Mouse (Mus musculus): Measurements from ENCODE around the gene Nab2. TPM values are rescaled to one million over a fixed set of nuclear protein-coding genes. Genes with fewer than 3 reads are reported as not detected.

The Nab2 gene
- polyA plus RNA-seq, 1 experiment from 2014 or later: 1.9 TPM

GRCm38 (mm10) chr10:127698966-127699365, 30.6 kb upstream of the Nab2 start:
- Histone ChIP-seq H3K4me3 (ENCODE audit: low read depth, low read length) (no peak overlapping the region), H3K9me3 (replicated peaks; ENCODE audit: control insufficient read depth, low read length) (no peaks in the 10 kb centered on the region), H3K4me1 (ENCODE audit: control insufficient read depth, insufficient read depth, low read length) (no peaks in the 10 kb centered on the region), H3K4me2 (ENCODE audit: low read length) (no peak overlapping the region), H3K27me3 (replicated peaks; ENCODE audit: control insufficient read depth, insufficient read depth, low read length) (no peaks in the 10 kb centered on the region), H3K27ac (ENCODE audit: low read depth, low read length) (no peak overlapping the region), H3K9ac (ENCODE audit: low read length) (no peak overlapping the region), H3K36me3 (ENCODE audit: control insufficient read depth, insufficient read depth, low read length) (peaks cover 34% of the 10 kb centered on the region)
- ATAC-seq (no peak), DNase-seq (ENCODE audit: low spot score) (no peak)
- WGBS: 90% methylated on average over 7 of the region's 7 CpGs

GRCm38 (mm10) chr10:127695775-127696174, 27.4 kb upstream of the Nab2 start:
- Histone ChIP-seq H3K4me3 (ENCODE audit: low read depth, low read length) (no peak overlapping the region), H3K4me2 (ENCODE audit: low read length) (no peak overlapping the region), H3K27me3 (replicated peaks; ENCODE audit: control insufficient read depth, insufficient read depth, low read length) (no peaks in the 10 kb centered on the region), H3K9me3 (replicated peaks; ENCODE audit: control insufficient read depth, low read length) (no peaks in the 10 kb centered on the region), H3K36me3 (ENCODE audit: control insufficient read depth, insufficient read depth, low read length) (peaks cover 42% of the 10 kb centered on the region), H3K4me1 (ENCODE audit: control insufficient read depth, insufficient read depth, low read length) (no peaks in the 10 kb centered on the region), H3K27ac (ENCODE audit: low read depth, low read length) (no peak overlapping the region), H3K9ac (ENCODE audit: low read length) (no peak overlapping the region)
- DNase-seq (ENCODE audit: low spot score): no peak
- 93% methylated on average over 7 of the region's 7 CpGs for WGBS
- no peak for ATAC-seq

GRCm38 (mm10) chr10:127694636-127695035, 26.3 kb upstream of the Nab2 start:
- H3K4me2 ChIP-seq (ENCODE audit: low read length): no peak overlapping the region
- ATAC-seq: no peak
- H3K9ac ChIP-seq (ENCODE audit: low read length): no peak overlapping the region
- H3K4me3 ChIP-seq (ENCODE audit: low read depth, low read length): no peak overlapping the region
- no peaks in the 10 kb centered on the region for H3K27me3 ChIP-seq (replicated peaks; ENCODE audit: control insufficient read depth, insufficient read depth, low read length)
- DNase-seq (ENCODE audit: low spot score): peak; percentile 68
- WGBS: 60% methylated on average over 2 of the region's 2 CpGs
- H3K4me1 ChIP-seq (ENCODE audit: control insufficient read depth, insufficient read depth, low read length): no peaks in the 10 kb centered on the region
- H3K36me3 ChIP-seq (ENCODE audit: control insufficient read depth, insufficient read depth, low read length): peaks cover 43% of the 10 kb centered on the region
- no peaks in the 10 kb centered on the region for H3K9me3 ChIP-seq (replicated peaks; ENCODE audit: control insufficient read depth, low read length)
- no peak overlapping the region for H3K27ac ChIP-seq (ENCODE audit: low read depth, low read length)

GRCm38 (mm10) chr10:127691053-127691452, 22.7 kb upstream of the Nab2 start:
- peaks cover 27% of the 10 kb centered on the region for H3K36me3 ChIP-seq (ENCODE audit: control insufficient read depth, insufficient read depth, low read length)
- ATAC-seq (no peak), DNase-seq (ENCODE audit: low spot score) (no peak)
- WGBS: 32% methylated on average over 1 of the region's 1 CpGs
- H3K4me1 ChIP-seq (ENCODE audit: control insufficient read depth, insufficient read depth, low read length): no peaks in the 10 kb centered on the region
- H3K9me3 ChIP-seq (replicated peaks; ENCODE audit: control insufficient read depth, low read length): no peaks in the 10 kb centered on the region
- H3K4me2 ChIP-seq (ENCODE audit: low read length): no peak overlapping the region
- no peaks in the 10 kb centered on the region for H3K27me3 ChIP-seq (replicated peaks; ENCODE audit: control insufficient read depth, insufficient read depth, low read length)
- H3K9ac ChIP-seq (ENCODE audit: low read length): no peak overlapping the region
- H3K27ac ChIP-seq (ENCODE audit: low read depth, low read length): no peak overlapping the region
- H3K4me3 ChIP-seq (ENCODE audit: low read depth, low read length): no peak overlapping the region

- Histone ChIP-seq H3K4me3 (ENCODE audit: low read depth, low read length) (no peak overlapping the region), H3K4me1 (ENCODE audit: control insufficient read depth, insufficient read depth, low read length) (no peaks in the 10 kb centered on the region), H3K9ac (ENCODE audit: low read length) (no peak overlapping the region), H3K36me3 (ENCODE audit: control insufficient read depth, insufficient read depth, low read length) (no peaks in the 10 kb centered on the region), H3K27me3 (replicated peaks; ENCODE audit: control insufficient read depth, insufficient read depth, low read length) (no peaks in the 10 kb centered on the region), H3K27ac (ENCODE audit: low read depth, low read length) (no peak overlapping the region), H3K4me2 (ENCODE audit: low read length) (no peak overlapping the region), H3K9me3 (replicated peaks; ENCODE audit: control insufficient read depth, low read length) (no peaks in the 10 kb centered on the region)
- ATAC-seq (no peak), DNase-seq (ENCODE audit: low spot score) (no peak)
- WGBS: 97% methylated on average over 6 of the region's 6 CpGs
Measured at GRCm38 (mm10) chr10:127682886-127683285, 14.5 kb upstream of the Nab2 start.

GRCm38 (mm10) chr10:127679881-127680280, 11.5 kb upstream of the Nab2 start:
- DNase-seq (ENCODE audit: low spot score) (no peak), ATAC-seq (no peak)
- Histone ChIP-seq H3K9me3 (replicated peaks; ENCODE audit: control insufficient read depth, low read length) (no peaks in the 10 kb centered on the region), H3K9ac (ENCODE audit: low read length) (no peak overlapping the region), H3K27me3 (replicated peaks; ENCODE audit: control insufficient read depth, insufficient read depth, low read length) (no peaks in the 10 kb centered on the region), H3K27ac (ENCODE audit: low read depth, low read length) (no peak overlapping the region), H3K36me3 (ENCODE audit: control insufficient read depth, insufficient read depth, low read length) (no peaks in the 10 kb centered on the region), H3K4me2 (ENCODE audit: low read length) (no peak overlapping the region), H3K4me1 (ENCODE audit: control insufficient read depth, insufficient read depth, low read length) (peaks cover 7% of the 10 kb centered on the region; the same call in 1 of the 2 replicates), H3K4me3 (ENCODE audit: low read depth, low read length) (no peak overlapping the region)
- 92% methylated on average over 3 of the region's 3 CpGs for WGBS

GRCm38 (mm10) chr10:127679208-127679607, 10.8 kb upstream of the Nab2 start:
- H3K27me3 ChIP-seq (replicated peaks; ENCODE audit: control insufficient read depth, insufficient read depth, low read length): no peaks in the 10 kb centered on the region
- no peaks in the 10 kb centered on the region for H3K9me3 ChIP-seq (replicated peaks; ENCODE audit: control insufficient read depth, low read length)
- no peak overlapping the region for H3K4me2 ChIP-seq (ENCODE audit: low read length)
- DNase-seq (ENCODE audit: low spot score): no peak
- 97% methylated on average over 1 of the region's 1 CpGs for WGBS
- H3K36me3 ChIP-seq (ENCODE audit: control insufficient read depth, insufficient read depth, low read length): no peaks in the 10 kb centered on the region
- peaks cover 7% of the 10 kb centered on the region; the same call in 1 of the 2 replicates for H3K4me1 ChIP-seq (ENCODE audit: control insufficient read depth, insufficient read depth, low read length)
- H3K4me3 ChIP-seq (ENCODE audit: low read depth, low read length): no peak overlapping the region
- H3K9ac ChIP-seq (ENCODE audit: low read length): peak overlapping the region; percentile 21; the same call in 1 of the 2 replicates
- H3K27ac ChIP-seq (ENCODE audit: low read depth, low read length): no peak overlapping the region
- no peak for ATAC-seq

GRCm38 (mm10) chr10:127677591-127678336, 9.4 kb upstream of the Nab2 start:
- Histone ChIP-seq H3K4me2 (ENCODE audit: low read length) (peak overlapping the region; percentile 80), H3K36me3 (ENCODE audit: control insufficient read depth, insufficient read depth, low read length) (no peaks in the 10 kb centered on the region), H3K4me1 (ENCODE audit: control insufficient read depth, insufficient read depth, low read length) (peaks cover 7% of the 10 kb centered on the region; the same call in 1 of the 2 replicates), H3K9ac (ENCODE audit: low read length) (peak overlapping the region; percentile 66), H3K27ac (ENCODE audit: low read depth, low read length) (no peak overlapping the region), H3K27me3 (replicated peaks; ENCODE audit: control insufficient read depth, insufficient read depth, low read length) (no peaks in the 10 kb centered on the region), H3K9me3 (replicated peaks; ENCODE audit: control insufficient read depth, low read length) (no peaks in the 10 kb centered on the region), H3K4me3 (ENCODE audit: low read depth, low read length) (peak overlapping the region; percentile 75)
- no peak for ATAC-seq
- WGBS: 16% methylated on average over 14 of the region's 14 CpGs
- DNase-seq (ENCODE audit: low spot score): peak; percentile 87

Data from forebrain, embryonic 14.5 days (tissue).